Mouse (Mus musculus) limb, embryonic 14.5 days (tissue): ENCODE measurements around the gene Gna14. TPM values are rescaled to one million over a fixed set of nuclear protein-coding genes. Genes with fewer than 3 reads are reported as not detected.

Source experiments
- ATAC-seq: fragments of 200-750 bp; cut with Nextera tagmentation; 2 replicates; pipeline ENCODE4 v1.8.0; 2017; ENCODE audit warnings: low read depth, moderate number of reproducible peaks, moderate TSS enrichment; ENCODE audit not compliant: low FRiP score
- DNase-seq: peaks from one replicate; pipeline ENCODE4 v3.0.0-alpha.2; 2015; ENCODE audit warnings: low spot score
- H3K27ac ChIP-seq: fragments of 300-500 bp; sonication (generic); replicated peaks from 2 replicates; pipeline ENCODE4 v1.5.1; 2014; ENCODE audit warnings: low read depth, mild to moderate bottlenecking, low read length, moderate library complexity, mixed read lengths
- H3K27me3 ChIP-seq: fragments of 300-500 bp; sonication (generic); 2 replicates; pipeline ENCODE4 v1.6.1; 2014; ENCODE audit warnings: low read length, mixed read lengths; ENCODE audit not compliant: control insufficient read depth, insufficient read depth
- H3K36me3 ChIP-seq: fragments of 300-500 bp; sonication (generic); 2 replicates; pipeline ENCODE4 v1.6.1; 2014; ENCODE audit warnings: mild to moderate bottlenecking, low read length, moderate library complexity, mixed read lengths; ENCODE audit not compliant: control insufficient read depth, insufficient read depth
- H3K4me1 ChIP-seq: fragments of 300-500 bp; sonication (generic); 2 replicates; pipeline ENCODE4 v1.6.1; 2014; ENCODE audit warnings: antibody characterized with exemption, low read length, mixed read lengths; ENCODE audit not compliant: control insufficient read depth, insufficient read depth
- H3K4me2 ChIP-seq: fragments of 300-500 bp; sonication (generic); replicated peaks from 2 replicates; pipeline ENCODE4 v1.6.1; 2014; ENCODE audit warnings: low read depth, mild to moderate bottlenecking, low read length, moderate library complexity; ENCODE audit not compliant: severe bottlenecking
- H3K4me3 ChIP-seq: fragments of 300-500 bp; sonication (generic); replicated peaks from 2 replicates; pipeline ENCODE4 v1.5.1; 2014; ENCODE audit warnings: low read length
- H3K9ac ChIP-seq: fragments of 300-500 bp; sonication (generic); 2 replicates; pipeline ENCODE4 v1.6.1; 2014; ENCODE audit warnings: mild to moderate bottlenecking, low read depth, low read length, moderate library complexity; ENCODE audit not compliant: severe bottlenecking
- H3K9me3 ChIP-seq: fragments of 300-500 bp; sonication (generic); 2 replicates; pipeline ENCODE4 v1.6.1; 2016; ENCODE audit warnings: low read length; ENCODE audit not compliant: control insufficient read depth
- POLR2A ChIP-seq: fragments of 200-500 bp; IDR thresholded peaks from 2 replicates; pipeline ENCODE4 v1.8.0; 2012; ENCODE audit warnings: inconsistent platforms, mild to moderate bottlenecking, moderate library complexity, borderline replicate concordance; ENCODE audit not compliant: insufficient read depth, insufficient read length; ENCODE audit errors: extremely low read depth
- WGBS: fragments of 180-500 bp; shearing (Covaris S2); extraction: QIAGEN DNeasy Blood & Tissue Kit; methylation state at CpG from one replicate; pipeline ENCODE4 v1.1.7; 2014; 5-methylcytosine and 5-hydroxymethylcytosine counted together
- polyA plus RNA-seq, 2 experiments: library from polyadenylated mRNA; depleted of rRNA in 1 of 2; stranded (reverse) in 1 of 2; unstranded in 1 of 2; fragments of >200 nt; fragmentation: Nextera tagmentation in 1 of 2; extraction: Ambion mirVana in 1 of 2; gene quantifications; 2 replicates each; pipeline versions ENCODE4 v1.2.1 to v1.2.3; 2012 to 2014

Gene Gna14
- polyA plus RNA-seq (2012; rRNA removed) (3.9 and 4.0 TPM in 2 replicates), polyA plus RNA-seq (2014; fragmentation: Nextera tagmentation; extraction: Ambion mirVana) (4.3 and 4.9 TPM in 2 replicates)

GRCm38 (mm10) chr19:16435531-16436231 is at the start of gene Gna14:
Gene Gna14, plus strand, starts transcription at chr19:16435762.
- 2% methylated on average over 27 of the region's 27 CpGs for WGBS
- peak within 1 kb of the TSS; percentile 59 for H3K4me2 ChIP-seq

GRCm38 (mm10) chr19:16386514-16386913 is 49.0 kb upstream of the Gna14 start:
- no peaks in the 10 kb centered on the region for H3K4me1 ChIP-seq
- H3K9me3 ChIP-seq: no peaks in the 10 kb centered on the region
- ATAC-seq: no peak
- H3K4me2 ChIP-seq: no peak overlapping the region
- no peak overlapping the region for H3K9ac ChIP-seq
- H3K36me3 ChIP-seq: peaks cover 15% of the 10 kb centered on the region; the same call in 1 of the 2 replicates
- no peak for TF ChIP-seq POLR2A
- no peak overlapping the region for H3K4me3 ChIP-seq
- WGBS: 81% methylated on average over 6 of the region's 6 CpGs
- H3K27me3 ChIP-seq: no peaks in the 10 kb centered on the region
- no peak overlapping the region for H3K27ac ChIP-seq
- no peak for DNase-seq

More at GRCm38 (mm10) chr19:16435531-16436231, at the start of gene Gna14:
- H3K36me3 ChIP-seq: no peaks in the 10 kb centered on the region
- TF ChIP-seq POLR2A: no peak
- peak within 1 kb of the TSS; percentile 43 for H3K4me3 ChIP-seq
- H3K9ac ChIP-seq: peak within 1 kb of the TSS; percentile 41
- peak; percentile 67 for ATAC-seq
- H3K9me3 ChIP-seq: no peaks in the 10 kb centered on the region
- DNase-seq: peak; percentile 54
- H3K27ac ChIP-seq: no peak within 1 kb of the TSS
- peaks cover 30% of the 10 kb centered on the region for H3K27me3 ChIP-seq
- H3K4me1 ChIP-seq: peaks cover 11% of the 10 kb centered on the region

- 89% methylated on average over 6 of the region's 6 CpGs for WGBS
- Histone ChIP-seq H3K4me1 (no peaks in the 10 kb centered on the region), H3K4me3 (no peak overlapping the region), H3K9me3 (no peaks in the 10 kb centered on the region), H3K4me2 (no peak overlapping the region), H3K9ac (no peak overlapping the region), H3K36me3 (peaks cover 9% of the 10 kb centered on the region; the same call in 1 of the 2 replicates), H3K27ac (no peak overlapping the region), H3K27me3 (no peaks in the 10 kb centered on the region)
- DNase-seq: no peak
- TF ChIP-seq POLR2A: no peak
- no peak for ATAC-seq
Measured at GRCm38 (mm10) chr19:16390192-16390795, 45.3 kb upstream of the Gna14 start.

GRCm38 (mm10) chr19:16394381-16394780 is 41.2 kb upstream of the Gna14 start:
- H3K27me3 ChIP-seq: no peaks in the 10 kb centered on the region
- no peak for ATAC-seq
- no peaks in the 10 kb centered on the region for H3K9me3 ChIP-seq
- H3K27ac ChIP-seq: no peak overlapping the region
- TF ChIP-seq POLR2A: no peak
- DNase-seq: no peak
- H3K9ac ChIP-seq: no peak overlapping the region
- no peaks in the 10 kb centered on the region for H3K4me1 ChIP-seq
- H3K4me3 ChIP-seq: no peak overlapping the region
- H3K36me3 ChIP-seq: no peaks in the 10 kb centered on the region
- no peak overlapping the region for H3K4me2 ChIP-seq
- 86% methylated on average over 5 of the region's 5 CpGs for WGBS

GRCm38 (mm10) chr19:16403101-16403500 is 32.5 kb upstream of the Gna14 start:
- H3K9ac ChIP-seq: no peak overlapping the region
- H3K4me2 ChIP-seq: no peak overlapping the region
- no peak overlapping the region for H3K4me3 ChIP-seq
- no peaks in the 10 kb centered on the region for H3K9me3 ChIP-seq
- no peak for ATAC-seq
- no peak overlapping the region for H3K27ac ChIP-seq
- no peak for TF ChIP-seq POLR2A
- no peaks in the 10 kb centered on the region for H3K36me3 ChIP-seq
- H3K27me3 ChIP-seq: no peaks in the 10 kb centered on the region
- DNase-seq: no peak
- 70% methylated on average over 6 of the region's 6 CpGs for WGBS
- no peaks in the 10 kb centered on the region for H3K4me1 ChIP-seq
